Mouse (Mus musculus) liver, embryonic 12.5 days (tissue): Measurements from ENCODE around the gene Lasp1. TPM values are rescaled to one million over a fixed set of nuclear protein-coding genes. Genes with fewer than 3 reads are reported as not detected.
"Not testable (repeated sequence)": the region's sequence is repeated elsewhere in the genome, so short reads cannot be mapped to it uniquely, and the experiment has no call there.

ENCODE experiments used
- ATAC-seq: fragments of 200-750 bp; cut with Nextera tagmentation; 2 replicates; pipeline ENCODE4 v1.8.0; 2017; ENCODE audit warnings: moderate number of reproducible peaks, mild to moderate bottlenecking, moderate library complexity
- H3K27ac ChIP-seq: fragments of 300-500 bp; sonication (generic); 2 replicates; pipeline ENCODE4 v1.5.1; 2016; ENCODE audit warnings: mild to moderate bottlenecking
- H3K27me3 ChIP-seq: fragments of 300-500 bp; sonication (generic); replicated peaks from 2 replicates; pipeline ENCODE4 v1.6.1; 2016; ENCODE audit warnings: mild to moderate bottlenecking, moderate library complexity
- H3K36me3 ChIP-seq: fragments of 300-500 bp; sonication (generic); 2 replicates; pipeline ENCODE4 v1.6.1; 2016; ENCODE audit warnings: mild to moderate bottlenecking, moderate library complexity
- H3K4me1 ChIP-seq: fragments of 300-500 bp; sonication (generic); 2 replicates; pipeline ENCODE4 v1.6.1; 2016
- H3K4me2 ChIP-seq: fragments of 300-500 bp; sonication (generic); 2 replicates; pipeline ENCODE4 v1.6.1; 2016; ENCODE audit warnings: mild to moderate bottlenecking, moderate library complexity
- H3K4me3 ChIP-seq: fragments of 300-500 bp; sonication (generic); 2 replicates; pipeline ENCODE4 v1.5.1; 2016; ENCODE audit warnings: mild to moderate bottlenecking, moderate library complexity
- H3K9ac ChIP-seq: fragments of 300-500 bp; sonication (generic); 2 replicates; pipeline ENCODE4 v1.6.1; 2016; ENCODE audit warnings: mild to moderate bottlenecking, moderate library complexity
- H3K9me3 ChIP-seq: fragments of 300-500 bp; sonication (generic); replicated peaks from 2 replicates; pipeline ENCODE4 v1.6.1; 2016; ENCODE audit warnings: mild to moderate bottlenecking, moderate library complexity
- WGBS: fragments of 180-500 bp; shearing (Covaris S2); methylation state at CpG from one replicate; pipeline ENCODE4 v1.1.7; 2016; ENCODE audit not compliant: insufficient replicate concordance; 5-methylcytosine and 5-hydroxymethylcytosine counted together
- polyA plus RNA-seq: library from polyadenylated mRNA; unstranded; fragments of >200 nt; fragmentation: Nextera tagmentation; extraction: Ambion mirVana; gene quantifications from 2 replicates; pipeline ENCODE4 v1.2.1, GENCODE M21; 2016

The Lasp1 gene
- polyA plus RNA-seq, 1 experiment from 2014 or later: 37.6 TPM

- H3K4me3 ChIP-seq: no peak overlapping the region
- H3K9ac ChIP-seq: no peak overlapping the region
- ATAC-seq: no peak
- H3K27me3 ChIP-seq: no peaks in the 10 kb centered on the region
- H3K4me2 ChIP-seq: no peak overlapping the region
- H3K27ac ChIP-seq: no peak overlapping the region
- no peaks in the 10 kb centered on the region for H3K36me3 ChIP-seq
- no peaks in the 10 kb centered on the region for H3K4me1 ChIP-seq
- no peaks in the 10 kb centered on the region for H3K9me3 ChIP-seq
- 82% methylated on average over 3 of the region's 3 CpGs for WGBS
These were observed 67.5 kb downstream of the Lasp1 start for GRCm38 (mm10) chr11:97866091-97866888.

- H3K9ac ChIP-seq: no peak overlapping the region
These were observed 68.8 kb downstream of the Lasp1 start for GRCm38 (mm10) chr11:97867591-97867990.

GRCm38 (mm10) chr11:97872378-97872777, 73.6 kb downstream of the Lasp1 start:
- not testable (repeated sequence) for ATAC-seq, H3K9ac ChIP-seq, H3K4me2 ChIP-seq, H3K27me3 ChIP-seq, H3K4me3 ChIP-seq, H3K36me3 ChIP-seq, H3K4me1 ChIP-seq, H3K27ac ChIP-seq, H3K9me3 ChIP-seq
- WGBS: 67% methylated on average over 5 of the region's 5 CpGs

More at GRCm38 (mm10) chr11:97867591-97867990, 68.8 kb downstream of the Lasp1 start:
- no peak overlapping the region for H3K27ac ChIP-seq
- H3K4me1 ChIP-seq: no peaks in the 10 kb centered on the region
- no peak for ATAC-seq
- H3K27me3 ChIP-seq: no peaks in the 10 kb centered on the region
- no peak overlapping the region for H3K4me3 ChIP-seq
- no peaks in the 10 kb centered on the region for H3K36me3 ChIP-seq
- WGBS: 73% methylated on average over 3 of the region's 3 CpGs
- no peaks in the 10 kb centered on the region for H3K9me3 ChIP-seq
- H3K4me2 ChIP-seq: no peak overlapping the region

GRCm38 (mm10) chr11:97874396-97874795, 75.6 kb downstream of the Lasp1 start:
- H3K9ac ChIP-seq: no peak overlapping the region
- no peaks in the 10 kb centered on the region for H3K36me3 ChIP-seq
- no peaks in the 10 kb centered on the region for H3K9me3 ChIP-seq
- no peak overlapping the region for H3K4me2 ChIP-seq
- no peaks in the 10 kb centered on the region for H3K27me3 ChIP-seq
- no peaks in the 10 kb centered on the region for H3K4me1 ChIP-seq
- WGBS: 81% methylated on average over 1 of the region's 1 CpGs
- ATAC-seq: no peak
- H3K4me3 ChIP-seq: no peak overlapping the region
- no peak overlapping the region for H3K27ac ChIP-seq

GRCm38 (mm10) chr11:97877341-97877740, 78.5 kb downstream of the Lasp1 start:
- no peak overlapping the region for H3K4me2 ChIP-seq
- no peaks in the 10 kb centered on the region for H3K36me3 ChIP-seq
- no peaks in the 10 kb centered on the region for H3K27me3 ChIP-seq
- no peak overlapping the region for H3K9ac ChIP-seq
- no peaks in the 10 kb centered on the region for H3K4me1 ChIP-seq
- H3K27ac ChIP-seq: no peak overlapping the region
- H3K9me3 ChIP-seq: no peaks in the 10 kb centered on the region
- 61% methylated on average over 2 of the region's 2 CpGs for WGBS
- no peak for ATAC-seq
- no peak overlapping the region for H3K4me3 ChIP-seq

GRCm38 (mm10) chr11:97880362-97880761, 81.6 kb downstream of the Lasp1 start:
- Histone ChIP-seq H3K4me2 (no peak overlapping the region), H3K9me3 (no peaks in the 10 kb centered on the region), H3K4me1 (peaks cover 13% of the 10 kb centered on the region), H3K27ac (no peak overlapping the region), H3K27me3 (no peaks in the 10 kb centered on the region), H3K36me3 (no peaks in the 10 kb centered on the region), H3K9ac (no peak overlapping the region), H3K4me3 (no peak overlapping the region)
- ATAC-seq: no peak
- WGBS: 77% methylated on average over 4 of the region's 4 CpGs

- peak; percentile 74 for ATAC-seq
- 2% methylated on average over 26 of the region's 26 CpGs for WGBS
These were observed 84.7 kb downstream of the Lasp1 start for GRCm38 (mm10) chr11:97883542-97883917.

GRCm38 (mm10) chr11:97883918-97884600, 85.3 kb downstream of the Lasp1 start, which contains the start of gene Fbxo47:
Gene Fbxo47, minus strand, starts transcription at chr11:97884154.
- Histone ChIP-seq H3K9me3 (no peaks in the 10 kb centered on the region), H3K9ac (peak within 1 kb of the TSS; percentile 66), H3K27ac (peak within 1 kb of the TSS; percentile 83), H3K4me2 (peak within 1 kb of the TSS; percentile 71), H3K4me3 (peak within 1 kb of the TSS; percentile 66), H3K27me3 (no peaks in the 10 kb centered on the region), H3K4me1 (peaks cover 14% of the 10 kb centered on the region), H3K36me3 (no peaks in the 10 kb centered on the region)
- under 1% methylated on average over 37 of the region's 37 CpGs for WGBS
- peak; percentile 91 for ATAC-seq

More at GRCm38 (mm10) chr11:97883542-97883917, 84.7 kb downstream of the Lasp1 start:
- H3K4me2 ChIP-seq: peak overlapping the region; percentile 71
- peak overlapping the region; percentile 66 for H3K9ac ChIP-seq
- H3K36me3 ChIP-seq: no peaks in the 10 kb centered on the region
- peak overlapping the region; percentile 83 for H3K27ac ChIP-seq
- no peaks in the 10 kb centered on the region for H3K27me3 ChIP-seq
- H3K4me3 ChIP-seq: peak overlapping the region; percentile 66
- H3K9me3 ChIP-seq: no peaks in the 10 kb centered on the region
- H3K4me1 ChIP-seq: peaks cover 14% of the 10 kb centered on the region

- ATAC-seq: no peak
These were observed 85.9 kb downstream of the Lasp1 start for GRCm38 (mm10) chr11:97884601-97885185.

GRCm38 (mm10) chr11:97885296-97885915, 86.6 kb downstream of the Lasp1 start:
- peak overlapping the region; percentile 71 for H3K4me2 ChIP-seq
- no peaks in the 10 kb centered on the region for H3K9me3 ChIP-seq
- ATAC-seq: no peak
- H3K4me1 ChIP-seq: peaks cover 14% of the 10 kb centered on the region
- WGBS: 79% methylated on average over 2 of the region's 2 CpGs
- no peak overlapping the region for H3K9ac ChIP-seq
- no peaks in the 10 kb centered on the region for H3K27me3 ChIP-seq
- 0 out of 2 replicates have a peak overlapping the region, but pooled peaks have one; percentile 66 for H3K4me3 ChIP-seq
- peak overlapping the region; percentile 83 for H3K27ac ChIP-seq
- H3K36me3 ChIP-seq: no peaks in the 10 kb centered on the region

More at GRCm38 (mm10) chr11:97884601-97885185, 85.9 kb downstream of the Lasp1 start:
- peak overlapping the region; percentile 71 for H3K4me2 ChIP-seq
- no peaks in the 10 kb centered on the region for H3K27me3 ChIP-seq
- H3K36me3 ChIP-seq: no peaks in the 10 kb centered on the region
- H3K27ac ChIP-seq: peak overlapping the region; percentile 83
- H3K9ac ChIP-seq: peak overlapping the region; percentile 40
- WGBS: 26% methylated on average over 7 of the region's 7 CpGs
- H3K4me3 ChIP-seq: peak overlapping the region; percentile 66
- peaks cover 14% of the 10 kb centered on the region for H3K4me1 ChIP-seq
- no peaks in the 10 kb centered on the region for H3K9me3 ChIP-seq
